Mouse (Mus musculus): ENCODE measurements around the gene Nmur1. TPM values are rescaled to one million over a fixed set of nuclear protein-coding genes. Genes with fewer than 3 reads are reported as not detected.
"Not testable (repeated sequence)": the region's sequence is repeated elsewhere in the genome, so short reads cannot be mapped to it uniquely, and the experiment has no call there.

The Nmur1 gene
- total RNA-seq, 2 experiments from 2014 or later: 0.25 to 0.53 TPM

- no peak for DNase-seq (ENCODE audit: low spot score in 2 of 2)
- intact Hi-C loops (cut with DNase I): no loop called here
Observed at GRCm38 (mm10) chr1:86345956-86346355, 80.1 kb downstream of the Nmur1 start.

GRCm38 (mm10) chr1:86345069-86345468 lies 81.0 kb downstream of the Nmur1 start:
- no peak for DNase-seq (ENCODE audit: low spot score in 2 of 2)
- intact Hi-C loops (cut with DNase I): no loop called here

- intact Hi-C loops (cut with DNase I): no loop called here
- DNase-seq (ENCODE audit: low spot score in 2 of 2): no peak
Observed at GRCm38 (mm10) chr1:86343969-86344861, 81.8 kb downstream of the Nmur1 start.

- no peak for DNase-seq (ENCODE audit: low spot score in 2 of 2)
- intact Hi-C loops (cut with DNase I): no loop called here
Observed at GRCm38 (mm10) chr1:86343087-86343645, 82.9 kb downstream of the Nmur1 start.

GRCm38 (mm10) chr1:86342371-86342770 lies 83.7 kb downstream of the Nmur1 start:
- DNase-seq (ENCODE audit: low spot score in 2 of 2): no peak
- intact Hi-C loops (cut with DNase I): no loop called here

- DNase-seq (ENCODE audit: low spot score in 2 of 2); intact Hi-C loops (cut with DNase I): not testable (repeated sequence)
Observed at GRCm38 (mm10) chr1:86341096-86341495, 84.9 kb downstream of the Nmur1 start.

- intact Hi-C loops (cut with DNase I): loop anchor here (2.0 kb wide), 2 partner anchors 124 to 160 kb away; no protein-coding TSS in a partner anchor
- DNase-seq (ENCODE audit: low spot score in 2 of 2): peak; percentile 92 to 94
Observed at GRCm38 (mm10) chr1:86339156-86339812, 86.7 kb downstream of the Nmur1 start.

- DNase-seq (ENCODE audit: low spot score in 2 of 2): no peak
- intact Hi-C loops (cut with DNase I): no loop called here
Observed at GRCm38 (mm10) chr1:86336330-86336729, 89.7 kb downstream of the Nmur1 start.

Small RNA genes within 50 kb of the gene (microRNA-seq; reads per million reads assigned to microRNA genes)
- 94.6 to 106 reads per million in 2 experiments for gene mmu-mir-3535

Other genes starting within 250 kb of the Nmur1 start
- 1 to 10 TPM; 1.3 to 2.1 TPM for gene B3gnt7, start 123.4 kb downstream of the Nmur1 start, total RNA-seq (2021)
- 100 to 1,000 TPM; 146 to 149 TPM for gene Ncl, start 66.8 kb downstream of the Nmur1 start, total RNA-seq (2021)
- not detected for gene Tex44, start 101 bp upstream of the Nmur1 start, total RNA-seq (2021)
- gene Ptma, start 100.5 kb upstream of the Nmur1 start, total RNA-seq (2021): 100 to 1,000 TPM; 336 to 423 TPM
- gene Pde6d, start 156.4 kb upstream of the Nmur1 start, total RNA-seq (2021): 10 to 100 TPM; 60.5 to 63.2 TPM
- gene Cops7b, start 156.7 kb upstream of the Nmur1 start, total RNA-seq (2021): 10 to 100 TPM; 24.8 to 28.7 TPM
- 10 to 100 TPM; 12.5 to 15.0 TPM for gene Nppc, start 244.3 kb upstream of the Nmur1 start, total RNA-seq (2021)

All from left cerebral cortex, postnatal 14 days (tissue).